Mouse (Mus musculus): Measurements from ENCODE around the gene Eef1a1. TPM values are rescaled to one million over a fixed set of nuclear protein-coding genes. Genes with fewer than 3 reads are reported as not detected.

Eef1a1 gene
- 1,778 TPM for polyA plus RNA-seq (2014; fragmentation: Illumina TruSeq; extraction: RNeasy Lipid Tissue Mini Kit (QIAGEN cat#74804); ENCODE audit: low read depth, low replicate concordance)

DNA sequence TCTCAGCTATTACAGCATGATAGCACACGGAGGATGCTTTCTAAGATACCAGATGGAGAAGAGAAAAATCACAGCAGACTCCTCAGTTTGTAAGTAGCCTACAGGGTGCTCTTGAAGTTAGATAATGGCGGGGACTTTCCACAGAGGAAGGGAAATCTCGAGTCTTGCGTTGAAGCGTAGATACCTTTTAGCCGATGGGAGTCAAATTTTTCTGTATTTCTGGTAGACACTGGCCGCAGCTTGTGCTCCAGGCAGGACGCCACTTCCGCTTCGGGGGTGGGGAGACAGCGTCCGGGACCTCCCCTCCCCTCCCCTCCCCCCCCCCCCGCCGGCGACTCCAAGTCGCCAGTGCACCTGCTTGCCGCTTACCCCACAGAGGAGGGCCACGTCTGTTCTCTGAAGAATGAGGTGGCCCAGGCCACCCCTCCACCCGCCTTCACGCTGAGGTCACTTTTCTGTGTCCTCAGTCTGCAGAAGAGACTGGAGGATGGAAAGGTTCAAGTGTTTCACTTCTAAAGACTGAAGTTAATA lies at the start of gene Eef1a1:
TSS of gene Eef1a1 (minus strand) at position 262 of the 531 bp plus-strand sequence.

DNA sequence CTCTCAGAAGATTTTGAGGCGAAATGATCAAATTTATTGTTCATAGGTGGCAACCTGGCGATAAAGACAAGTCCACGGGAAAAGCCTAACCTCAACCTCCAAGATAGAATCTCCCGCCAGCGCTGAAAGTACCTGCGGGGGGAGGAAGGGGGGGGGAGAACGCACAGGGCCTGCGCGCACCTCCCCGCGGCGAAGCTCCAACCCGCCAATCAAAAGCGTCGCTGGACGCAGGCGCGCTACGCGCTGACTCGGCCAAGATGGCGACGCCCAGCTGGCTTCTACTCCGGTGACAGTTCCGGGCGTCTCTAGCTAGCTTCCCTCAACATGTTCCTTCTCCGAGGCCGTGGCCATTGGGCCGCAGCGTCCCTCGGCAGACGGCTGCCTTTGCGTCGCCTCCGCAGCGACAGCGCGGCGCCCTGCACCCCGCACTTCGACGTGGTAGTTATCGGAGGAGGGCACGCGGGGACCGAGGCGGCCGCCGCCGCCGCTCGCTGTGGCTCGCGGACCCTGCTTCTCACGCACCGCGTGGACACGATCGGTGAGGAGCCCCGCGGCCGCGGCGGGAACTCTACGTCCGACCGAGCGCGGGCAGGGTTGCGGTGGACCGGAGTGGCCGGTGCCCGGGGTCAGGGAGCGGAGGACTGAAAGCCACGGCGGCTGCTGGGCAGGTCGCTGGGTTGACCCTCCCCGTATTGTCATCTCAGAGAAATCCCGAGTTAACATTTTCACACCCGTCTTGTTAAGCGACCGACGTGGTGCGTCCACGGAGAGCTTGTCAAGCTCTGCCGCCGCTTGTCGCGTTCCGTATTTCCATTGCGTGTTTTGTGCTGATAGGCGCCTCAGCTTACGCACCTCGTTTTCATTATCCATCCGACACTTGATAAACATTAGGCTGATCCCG lies 40.7 kb downstream of the Eef1a1 start, which contains the start of the genes Mto1 and Gm17324:
TSS of gene Mto1 (plus strand) at position 236 of the 901 bp plus-strand sequence.
TSS of gene Gm17324 (minus strand) at position 814 of the 901 bp plus-strand sequence.

GRCm38 (mm10) chr9:78442579-78443392 lies 46.2 kb downstream of the Eef1a1 start, which contains the start of gene Cgas:
TSS of gene Cgas (minus strand) at chr9:78443237.

Other genes starting within 250 kb of the Eef1a1 start
- not detected for gene Gm3776, start 232.0 kb downstream of the Eef1a1 start, polyA plus RNA-seq (2014; fragmentation: Illumina TruSeq; extraction: RNeasy Lipid Tissue Mini Kit (QIAGEN cat#74804); ENCODE audit: low read depth, low replicate concordance)
- not detected for gene Gm10639, start 199.2 kb downstream of the Eef1a1 start, polyA plus RNA-seq (2014; fragmentation: Illumina TruSeq; extraction: RNeasy Lipid Tissue Mini Kit (QIAGEN cat#74804); ENCODE audit: low read depth, low replicate concordance)
- gene Omt2a, start 174.4 kb downstream of the Eef1a1 start, polyA plus RNA-seq (2014; fragmentation: Illumina TruSeq; extraction: RNeasy Lipid Tissue Mini Kit (QIAGEN cat#74804); ENCODE audit: low read depth, low replicate concordance): not detected
- not detected for gene Omt2b, start 161.6 kb downstream of the Eef1a1 start, polyA plus RNA-seq (2014; fragmentation: Illumina TruSeq; extraction: RNeasy Lipid Tissue Mini Kit (QIAGEN cat#74804); ENCODE audit: low read depth, low replicate concordance)
- 43.6 TPM for gene Gsta2, start 133.4 kb downstream of the Eef1a1 start, polyA plus RNA-seq (2014; fragmentation: Illumina TruSeq; extraction: RNeasy Lipid Tissue Mini Kit (QIAGEN cat#74804); ENCODE audit: low read depth, low replicate concordance)
- gene Dppa5a, start 121.0 kb downstream of the Eef1a1 start, polyA plus RNA-seq (2014; fragmentation: Illumina TruSeq; extraction: RNeasy Lipid Tissue Mini Kit (QIAGEN cat#74804); ENCODE audit: low read depth, low replicate concordance): 0.83 TPM
- not detected for gene Ooep, start 110.4 kb downstream of the Eef1a1 start, polyA plus RNA-seq (2014; fragmentation: Illumina TruSeq; extraction: RNeasy Lipid Tissue Mini Kit (QIAGEN cat#74804); ENCODE audit: low read depth, low replicate concordance)
- 44.6 TPM for gene Ddx43, start 93.4 kb downstream of the Eef1a1 start, polyA plus RNA-seq (2014; fragmentation: Illumina TruSeq; extraction: RNeasy Lipid Tissue Mini Kit (QIAGEN cat#74804); ENCODE audit: low read depth, low replicate concordance)
- 0.35 TPM for gene Cgas, start 45.9 kb downstream of the Eef1a1 start, polyA plus RNA-seq (2014; fragmentation: Illumina TruSeq; extraction: RNeasy Lipid Tissue Mini Kit (QIAGEN cat#74804); ENCODE audit: low read depth, low replicate concordance)
- 21.2 TPM for gene Mto1, start 40.9 kb downstream of the Eef1a1 start, polyA plus RNA-seq (2014; fragmentation: Illumina TruSeq; extraction: RNeasy Lipid Tissue Mini Kit (QIAGEN cat#74804); ENCODE audit: low read depth, low replicate concordance)
- not detected for gene Gm17324, start 40.4 kb downstream of the Eef1a1 start, polyA plus RNA-seq (2014; fragmentation: Illumina TruSeq; extraction: RNeasy Lipid Tissue Mini Kit (QIAGEN cat#74804); ENCODE audit: low read depth, low replicate concordance)
- gene Slc17a5, start 98.9 kb upstream of the Eef1a1 start, polyA plus RNA-seq (2014; fragmentation: Illumina TruSeq; extraction: RNeasy Lipid Tissue Mini Kit (QIAGEN cat#74804); ENCODE audit: low read depth, low replicate concordance): 2.7 TPM
- 37.7 TPM for gene Cd109, start 126.4 kb upstream of the Eef1a1 start, polyA plus RNA-seq (2014; fragmentation: Illumina TruSeq; extraction: RNeasy Lipid Tissue Mini Kit (QIAGEN cat#74804); ENCODE audit: low read depth, low replicate concordance)

All from testis, adult 10 weeks (tissue).